Mouse (Mus musculus) heart, postnatal 36 days (tissue): Measurements from ENCODE around the gene Ippk. TPM values are rescaled to one million over a fixed set of nuclear protein-coding genes. Genes with fewer than 3 reads are reported as not detected.

Experiments
- DNase-seq, 2 experiments: peaks; one replicate each; pipeline ENCODE4 v3.0.0; 2021 to 2022
- intact Hi-C: fragments of 180-260 bp; cut with DNase I; formaldehyde crosslinking; loops from one replicate; pipeline ENCODE4 v1.15.1; 2025
- total RNA-seq, 2 experiments: library from RNA; stranded (reverse); gene quantifications; 2 replicates each; pipeline ENCODE4 v1.2.3; 2021

Gene Ippk
- total RNA-seq, 2 experiments from 2014 or later: 6.5 TPM

- intact Hi-C loops: no loop called here
- DNase-seq: no peak
Measured at GRCm38 (mm10) chr13:49426736-49427135, 5.7 kb downstream of the Ippk start.

- intact Hi-C loops: no loop called here
- DNase-seq: no peak
Measured at GRCm38 (mm10) chr13:49428042-49428675, 7.1 kb downstream of the Ippk start.

- intact Hi-C loops: no loop called here
Measured at GRCm38 (mm10) chr13:49430529-49430928, 9.5 kb downstream of the Ippk start.

GRCm38 (mm10) chr13:49433268-49434029 lies 12.4 kb downstream of the Ippk start:
- intact Hi-C loops: no loop called here
- DNase-seq: no peak

More at GRCm38 (mm10) chr13:49430529-49430928, 9.5 kb downstream of the Ippk start:
- DNase-seq: no peak

- no peak for DNase-seq
- intact Hi-C loops: no loop called here
Measured at GRCm38 (mm10) chr13:49435745-49436144, 14.7 kb downstream of the Ippk start.

GRCm38 (mm10) chr13:49436170-49436569 lies 15.1 kb downstream of the Ippk start:
- no peak for DNase-seq
- intact Hi-C loops: no loop called here

- intact Hi-C loops: no loop called here
- DNase-seq: no peak
Measured at GRCm38 (mm10) chr13:49444451-49444850, 23.4 kb downstream of the Ippk start.

GRCm38 (mm10) chr13:49449318-49449749 lies 28.3 kb downstream of the Ippk start:
- intact Hi-C loops: loop anchor here (1.0 kb wide), 1 partner anchor 196 kb away; no protein-coding TSS in a partner anchor
- peak; percentile 87 to 88 for DNase-seq

- intact Hi-C loops: loop anchor here (2.0 kb wide), 1 partner anchor 45 kb away; the partner anchor contains the start of gene Ecm2
- peak in 1 of 2 experiments; percentile 36 for DNase-seq
Measured at GRCm38 (mm10) chr13:49460276-49460675, 39.2 kb downstream of the Ippk start.

- no peak for DNase-seq
- intact Hi-C loops: loop anchor here (2.0 kb wide), 1 partner anchor 44 kb away; the partner anchor contains the start of gene Ecm2
Measured at GRCm38 (mm10) chr13:49460692-49461414, 39.8 kb downstream of the Ippk start.

- intact Hi-C loops: loop anchor here (2.0 kb wide), 1 partner anchor 43 kb away; the partner anchor contains the start of gene Ecm2
- DNase-seq: peak in 1 of 2 experiments; percentile 43
Measured at GRCm38 (mm10) chr13:49461458-49462132, 40.5 kb downstream of the Ippk start.

- no peak for DNase-seq
- intact Hi-C loops: no loop called here
Measured at GRCm38 (mm10) chr13:49462921-49463320, 41.9 kb downstream of the Ippk start.

- intact Hi-C loops: no loop called here
- DNase-seq: no peak
Measured at GRCm38 (mm10) chr13:49465875-49466274, 44.8 kb downstream of the Ippk start.

GRCm38 (mm10) chr13:49466393-49467075 lies 45.5 kb downstream of the Ippk start:
- intact Hi-C loops: no loop called here
- peak; percentile 74 to 76 for DNase-seq

GRCm38 (mm10) chr13:49467585-49467984 lies 46.5 kb downstream of the Ippk start:
- DNase-seq: no peak
- intact Hi-C loops: no loop called here

- no peak for DNase-seq
- intact Hi-C loops: no loop called here
Measured at GRCm38 (mm10) chr13:49469002-49469401, 48.0 kb downstream of the Ippk start.

- intact Hi-C loops: no loop called here
- no peak for DNase-seq
Measured at GRCm38 (mm10) chr13:49470319-49470718, 49.3 kb downstream of the Ippk start.

- peak; percentile 62 to 65 for DNase-seq
- intact Hi-C loops: no loop called here
Measured at GRCm38 (mm10) chr13:49470806-49471205, 49.8 kb downstream of the Ippk start.

GRCm38 (mm10) chr13:49471981-49472675 lies 51.1 kb downstream of the Ippk start:
- no peak for DNase-seq
- intact Hi-C loops: no loop called here
